Mouse (Mus musculus): ENCODE data around the gene Abcd4.

Gene Abcd4

GRCm38 (mm10) chr12:84616977-84617630 is at the start of gene Abcd4:
Gene Abcd4 (minus strand): TSS chr12:84617413.
- peak; percentile 93 for DNase-seq (ENCODE audit: extremely low spot score)

GRCm38 (mm10) chr12:84653912-84654311 is 36.7 kb upstream of the Abcd4 start:
- peak; percentile 60 for DNase-seq (ENCODE audit: extremely low spot score)

- no peak for DNase-seq (ENCODE audit: extremely low spot score)
These were observed 33.0 kb upstream of the Abcd4 start for GRCm38 (mm10) chr12:84650234-84650633.

- DNase-seq (ENCODE audit: extremely low spot score): no peak
These were observed 23.4 kb upstream of the Abcd4 start, which contains the start of gene Vrtn for GRCm38 (mm10) chr12:84640654-84641053. Gene Vrtn (plus strand): TSS chr12:84641019.

GRCm38 (mm10) chr12:84640253-84640652 is 23.0 kb upstream of the Abcd4 start:
- DNase-seq (ENCODE audit: extremely low spot score): no peak

GRCm38 (mm10) chr12:84631867-84632266 is 14.7 kb upstream of the Abcd4 start:
- DNase-seq (ENCODE audit: extremely low spot score): no peak

GRCm38 (mm10) chr12:84625116-84625515 is 7.9 kb upstream of the Abcd4 start:
- peak; percentile 25 for DNase-seq (ENCODE audit: extremely low spot score)

GRCm38 (mm10) chr12:84624601-84625000 is 7.4 kb upstream of the Abcd4 start:
- no peak for DNase-seq (ENCODE audit: extremely low spot score)

- DNase-seq (ENCODE audit: extremely low spot score): peak; percentile 19
These were observed 3.8 kb upstream of the Abcd4 start for GRCm38 (mm10) chr12:84620975-84621374.

GRCm38 (mm10) chr12:84617663-84618062 is 450 bp upstream of the Abcd4 start:
- no peak for DNase-seq (ENCODE audit: extremely low spot score)

GRCm38 (mm10) chr12:84614524-84614923 is 2.7 kb downstream of the Abcd4 start:
- no peak for DNase-seq (ENCODE audit: extremely low spot score)

- DNase-seq (ENCODE audit: extremely low spot score): no peak
These were observed 3.2 kb downstream of the Abcd4 start for GRCm38 (mm10) chr12:84614001-84614400.

GRCm38 (mm10) chr12:84612518-84612917 is 4.7 kb downstream of the Abcd4 start:
- DNase-seq (ENCODE audit: extremely low spot score): no peak

GRCm38 (mm10) chr12:84611718-84612117 is 5.5 kb downstream of the Abcd4 start:
- DNase-seq (ENCODE audit: extremely low spot score): no peak

- DNase-seq (ENCODE audit: extremely low spot score): no peak
These were observed 11.4 kb downstream of the Abcd4 start for GRCm38 (mm10) chr12:84605860-84606259.

- no peak for DNase-seq (ENCODE audit: extremely low spot score)
These were observed 13.2 kb downstream of the Abcd4 start for GRCm38 (mm10) chr12:84604001-84604400.

GRCm38 (mm10) chr12:84598324-84598723 is 18.9 kb downstream of the Abcd4 start:
- no peak for DNase-seq (ENCODE audit: extremely low spot score)

- peak; percentile 90 for DNase-seq (ENCODE audit: extremely low spot score)
These were observed 27.1 kb downstream of the Abcd4 start for GRCm38 (mm10) chr12:84589825-84590761.

GRCm38 (mm10) chr12:84581285-84581684 is 35.9 kb downstream of the Abcd4 start:
- no peak for DNase-seq (ENCODE audit: extremely low spot score)

GRCm38 (mm10) chr12:84578440-84578770 is 38.8 kb downstream of the Abcd4 start:
- no peak for DNase-seq (ENCODE audit: extremely low spot score)

GRCm38 (mm10) chr12:84577768-84578439 is 39.3 kb downstream of the Abcd4 start:
- no peak for DNase-seq (ENCODE audit: extremely low spot score)

- no peak for DNase-seq (ENCODE audit: extremely low spot score)
These were observed 44.1 kb downstream of the Abcd4 start for GRCm38 (mm10) chr12:84573094-84573493.
